Mouse (Mus musculus) right cerebral cortex, adult 2 months (tissue): ENCODE results near the gene Rbm28.

Experiments
- DNase-seq, 2 experiments: peaks; one replicate each; pipeline ENCODE4 v3.0.0; 2021 to 2022; ENCODE audit warnings: low spot score in 2 of 2

Rbm28 gene

DNA sequence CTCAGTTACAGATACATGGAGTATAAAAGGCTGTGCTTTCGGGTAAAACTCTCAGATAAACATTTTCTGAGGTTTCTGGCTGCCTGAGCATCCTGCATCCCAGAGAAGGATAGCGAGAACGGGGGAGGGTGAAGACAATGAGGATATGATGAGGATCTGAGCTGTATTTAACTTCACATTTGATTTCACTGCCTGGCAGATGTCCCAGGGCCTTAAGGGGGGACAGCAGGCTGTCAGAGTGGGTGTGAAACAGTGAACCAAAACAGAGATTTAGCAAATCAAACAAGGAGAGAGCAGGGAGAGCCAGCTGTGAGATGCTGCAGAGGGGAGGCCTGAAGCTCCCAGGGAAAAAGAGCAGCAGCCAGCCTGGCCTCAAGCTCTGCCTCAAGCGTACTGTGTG, 85.5 kb downstream of the Rbm28 start:
- peak; percentile 73 to 81 for DNase-seq

DNA sequence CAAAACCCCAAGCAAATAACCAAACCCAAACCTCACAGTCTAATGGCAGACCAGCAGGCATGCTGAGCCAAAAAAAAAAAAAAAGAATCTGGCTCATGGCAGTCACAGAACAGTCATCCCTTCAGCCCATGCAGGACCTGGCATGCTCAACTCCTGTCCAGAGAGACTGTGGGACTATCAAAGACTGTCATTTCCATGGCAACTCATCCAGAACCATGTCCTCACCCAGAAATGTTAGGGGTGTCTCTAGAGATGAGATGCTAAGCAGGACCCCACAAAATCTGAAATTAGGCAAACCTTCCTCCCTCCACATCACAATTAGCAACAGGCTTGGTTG, 90.7 kb downstream of the Rbm28 start:
- no peak for DNase-seq
